Mouse (Mus musculus) heart, embryonic 10.5 days (tissue): ENCODE measurements at regions not wholly inside any gene's neighbourhood (a gene's known extent, or its start where the extent isn't known, plus 50 kb on each side); places are given as distances from the start of the nearest gene placed in this dataset.

Experiments
- DNase-seq: peaks from one replicate; pipeline ENCODE4 v3.0.0-alpha.2; 2017; ENCODE audit warnings: low spot score
- H3K27ac ChIP-seq: fragments of 300-500 bp; sonication (generic); 2 replicates; pipeline ENCODE4 v1.5.1; 2016; ENCODE audit warnings: mild to moderate bottlenecking
- H3K27me3 ChIP-seq: fragments of 300-500 bp; sonication (generic); 2 replicates; pipeline ENCODE4 v1.6.1; 2016; ENCODE audit warnings: mild to moderate bottlenecking; ENCODE audit not compliant: poor library complexity, insufficient read depth, severe bottlenecking
- H3K36me3 ChIP-seq: fragments of 300-500 bp; sonication (generic); 2 replicates; pipeline ENCODE4 v1.6.1; 2016; ENCODE audit warnings: mild to moderate bottlenecking, moderate library complexity
- H3K4me1 ChIP-seq: fragments of 300-500 bp; sonication (generic); 2 replicates; pipeline ENCODE4 v1.6.1; 2016; ENCODE audit warnings: mild to moderate bottlenecking
- H3K4me3 ChIP-seq: fragments of 300-500 bp; sonication (generic); 2 replicates; pipeline ENCODE4 v1.5.1; 2016; ENCODE audit warnings: mild to moderate bottlenecking, moderate library complexity
- H3K9me3 ChIP-seq: fragments of 300-500 bp; sonication (generic); 2 replicates; pipeline ENCODE4 v1.6.1; 2016; ENCODE audit warnings: mild to moderate bottlenecking, moderate library complexity
- WGBS: fragments of 180-500 bp; shearing (Covaris S2); methylation state at CpG from one replicate; pipeline ENCODE4 v1.1.7; 2016; 5-methylcytosine and 5-hydroxymethylcytosine counted together

GRCm38 (mm10) chr17:45215067-45216049 is 218.2 kb downstream of the Cdc5l start:
- no peak for DNase-seq
- Histone ChIP-seq H3K27me3 (no peaks in the 10 kb centered on the region), H3K4me1 (peaks cover 15% of the 10 kb centered on the region; the same call in 1 of the 2 replicates), H3K36me3 (no peaks in the 10 kb centered on the region), H3K4me3 (no peak overlapping the region), H3K27ac (no peak overlapping the region), H3K9me3 (no peaks in the 10 kb centered on the region)
- WGBS, result 68% methylated on average over 15 of the region's 15 CpGs

- no peak overlapping the region for H3K27ac ChIP-seq
- no peaks in the 10 kb centered on the region for H3K36me3 ChIP-seq
- 92% methylated on average over 2 of the region's 2 CpGs for WGBS
- H3K9me3 ChIP-seq, result no peaks in the 10 kb centered on the region
- H3K4me1 ChIP-seq, result peaks cover 18% of the 10 kb centered on the region
- H3K27me3 ChIP-seq, result no peaks in the 10 kb centered on the region
- DNase-seq, result no peak
- H3K4me3 ChIP-seq, result no peak overlapping the region
These were observed 222.6 kb downstream of the Cdc5l start for GRCm38 (mm10) chr17:45210984-45211383.

- Histone ChIP-seq H3K4me1 (peaks cover 22% of the 10 kb centered on the region), H3K36me3 (no peaks in the 10 kb centered on the region), H3K27me3 (no peaks in the 10 kb centered on the region), H3K4me3 (no peak overlapping the region), H3K27ac (no peak overlapping the region), H3K9me3 (no peaks in the 10 kb centered on the region)
- DNase-seq, result no peak
- 45% methylated on average over 3 of the region's 3 CpGs for WGBS
These were observed 224.2 kb downstream of the Cdc5l start for GRCm38 (mm10) chr17:45209387-45209663.

GRCm38 (mm10) chr17:45208596-45209386 is 224.7 kb downstream of the Cdc5l start:
- DNase-seq, result no peak
- Histone ChIP-seq H3K4me3 (no peak overlapping the region), H3K4me1 (peaks cover 23% of the 10 kb centered on the region), H3K9me3 (no peaks in the 10 kb centered on the region), H3K27me3 (no peaks in the 10 kb centered on the region), H3K36me3 (no peaks in the 10 kb centered on the region), H3K27ac (0 out of 2 replicates have a peak overlapping the region, but pooled peaks have one; percentile 16)
- 38% methylated on average over 14 of the region's 14 CpGs for WGBS

- 86% methylated on average over 6 of the region's 6 CpGs for WGBS
- no peaks in the 10 kb centered on the region for H3K27me3 ChIP-seq
- H3K36me3 ChIP-seq, result no peaks in the 10 kb centered on the region
- H3K9me3 ChIP-seq, result no peaks in the 10 kb centered on the region
- no peak overlapping the region for H3K4me3 ChIP-seq
- no peak for DNase-seq
- peaks cover 9% of the 10 kb centered on the region for H3K4me1 ChIP-seq
- H3K27ac ChIP-seq, result no peak overlapping the region
These were observed 237.8 kb downstream of the Cdc5l start for GRCm38 (mm10) chr17:45195779-45196178.

- WGBS, result 41% methylated on average over 13 of the region's 13 CpGs
These were observed 238.7 kb downstream of the Cdc5l start for GRCm38 (mm10) chr17:45194786-45195281.

GRCm38 (mm10) chr17:45193456-45194025 is 240.0 kb downstream of the Cdc5l start:
- Histone ChIP-seq H3K27me3 (no peaks in the 10 kb centered on the region), H3K9me3 (no peaks in the 10 kb centered on the region), H3K4me3 (no peak overlapping the region), H3K36me3 (no peaks in the 10 kb centered on the region), H3K27ac (no peak overlapping the region), H3K4me1 (peaks cover 9% of the 10 kb centered on the region)
- WGBS, result 50% methylated on average over 11 of the region's 11 CpGs
- DNase-seq, result no peak

More at GRCm38 (mm10) chr17:45194786-45195281, 238.7 kb downstream of the Cdc5l start:
- Histone ChIP-seq H3K4me1 (peaks cover 9% of the 10 kb centered on the region), H3K27ac (peak overlapping the region; percentile 44; the same call in 1 of the 2 replicates), H3K36me3 (no peaks in the 10 kb centered on the region), H3K9me3 (no peaks in the 10 kb centered on the region), H3K4me3 (no peak overlapping the region), H3K27me3 (no peaks in the 10 kb centered on the region)
- no peak for DNase-seq

- Histone ChIP-seq H3K36me3 (no peaks in the 10 kb centered on the region), H3K27ac (no peak overlapping the region)
These were observed 246.1 kb downstream of the Cdc5l start for GRCm38 (mm10) chr17:45187402-45187801.

GRCm38 (mm10) chr17:45176340-45176739 is 257.2 kb downstream of the Cdc5l start:
- 70% methylated on average over 4 of the region's 4 CpGs for WGBS
- Histone ChIP-seq H3K9me3 (no peaks in the 10 kb centered on the region), H3K4me3 (no peak overlapping the region), H3K4me1 (0 out of 2 replicates have a peak, but pooled peaks cover 4% of the 10 kb centered on the region), H3K27me3 (no peaks in the 10 kb centered on the region; the same call in 1 of the 2 replicates), H3K36me3 (no peaks in the 10 kb centered on the region), H3K27ac (no peak overlapping the region)
- DNase-seq, result no peak

More at GRCm38 (mm10) chr17:45187402-45187801, 246.1 kb downstream of the Cdc5l start:
- H3K4me3 ChIP-seq, result no peak overlapping the region
- H3K9me3 ChIP-seq, result no peaks in the 10 kb centered on the region
- DNase-seq, result no peak
- whole genome bisulfite sequencing, result 78% methylated on average over 7 of the region's 7 CpGs
- H3K27me3 ChIP-seq, result no peaks in the 10 kb centered on the region
- no peaks in the 10 kb centered on the region; the same call in 1 of the 2 replicates for H3K4me1 ChIP-seq

GRCm38 (mm10) chr17:45169257-45169994 is 264.1 kb downstream of the Cdc5l start:
- H3K4me1 ChIP-seq, result peaks cover 25% of the 10 kb centered on the region; the same call in 1 of the 2 replicates
- WGBS, result 43% methylated on average over 10 of the region's 10 CpGs
- H3K36me3 ChIP-seq, result no peaks in the 10 kb centered on the region
- H3K9me3 ChIP-seq, result no peaks in the 10 kb centered on the region
- no peak overlapping the region for H3K4me3 ChIP-seq
- no peak overlapping the region for H3K27ac ChIP-seq
- DNase-seq, result no peak
- H3K27me3 ChIP-seq, result peaks cover 5% of the 10 kb centered on the region; the same call in 1 of the 2 replicates
